In the genomic region with DNA sequence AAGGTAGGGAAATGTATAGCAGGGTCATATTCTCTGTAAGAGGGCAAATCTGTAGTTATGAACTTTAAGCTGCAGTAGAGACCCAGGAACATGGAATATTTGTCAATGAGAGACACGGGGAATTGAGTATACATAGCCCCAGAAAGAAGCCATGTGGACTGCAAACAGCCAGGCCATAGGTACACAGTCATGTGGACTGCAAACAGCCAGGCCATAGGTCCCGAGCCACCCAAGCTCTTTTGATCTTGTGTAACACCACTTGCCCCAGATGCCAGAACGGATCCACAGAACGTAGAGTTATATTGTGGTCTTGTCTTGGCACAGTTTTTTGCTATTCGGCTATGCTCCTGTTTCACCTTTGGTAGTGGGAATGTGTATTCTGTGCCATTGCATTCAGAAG, we compare ENCODE assay signal across 40 mouse cellular contexts. TPM values are rescaled to one million over a fixed set of nuclear protein-coding genes. Genes with fewer than 3 reads are reported as not detected.
"Had no signal": no experiment of that assay in that cellular context is flagged by ENCODE, and none has a peak within 500 bp of the region (broad histone marks: within the 10 kb centered on the region; RNA-seq: fewer than 3 reads in every experiment).

No protein-coding gene starts in this region.

- ATAC-seq: hindbrain, embryonic 16.5 days; hindbrain, postnatal 0 days; inflammation-experienced regulatory T-cells, adult 6 months; intestine, embryonic 15.5 days; intestine, embryonic 16.5 days; intestine, postnatal 0 days had no signal

- H3K27ac ChIP-seq: heart, embryonic 10.5 days; heart, embryonic 13.5 days; heart, embryonic 15.5 days; hindbrain, embryonic 10.5 days; hindbrain, embryonic 12.5 days; hindbrain, embryonic 13.5 days; hindbrain, embryonic 14.5 days; hindbrain, embryonic 15.5 days; hindbrain, postnatal 0 days; intestine, embryonic 15.5 days; kidney, embryonic 15.5 days; kidney, postnatal 0 days; layer of hippocampus, adult 2 months had no signal

- H3K4me3 ChIP-seq: heart, embryonic 10.5 days; heart, embryonic 12.5 days; heart, embryonic 13.5 days; heart, embryonic 15.5 days; hindbrain, embryonic 10.5 days; hindbrain, embryonic 12.5 days; hindbrain, embryonic 13.5 days; hindbrain, embryonic 15.5 days; intestine, embryonic 15.5 days; kidney, embryonic 15.5 days; layer of hippocampus, adult 2 months had no signal

- H3K36me3 ChIP-seq: heart, embryonic 10.5 days; heart, embryonic 12.5 days; heart, embryonic 13.5 days; heart, embryonic 15.5 days; hindbrain, embryonic 10.5 days; hindbrain, embryonic 12.5 days; hindbrain, embryonic 13.5 days; hindbrain, embryonic 15.5 days; intestine, embryonic 15.5 days; kidney, embryonic 15.5 days had no signal

- H3K4me2 ChIP-seq: heart, embryonic 12.5 days; heart, embryonic 13.5 days; heart, embryonic 15.5 days; hindbrain, embryonic 12.5 days; hindbrain, embryonic 13.5 days; hindbrain, embryonic 14.5 days; hindbrain, embryonic 15.5 days; intestine, embryonic 15.5 days; kidney, embryonic 15.5 days had no signal

- H3K9ac ChIP-seq: heart, embryonic 12.5 days; heart, embryonic 13.5 days; heart, embryonic 15.5 days; hindbrain, embryonic 12.5 days; hindbrain, embryonic 13.5 days; hindbrain, embryonic 14.5 days; hindbrain, embryonic 15.5 days; intestine, embryonic 15.5 days; kidney, embryonic 15.5 days had no signal

- H3K27me3 ChIP-seq: hindbrain, embryonic 12.5 days; intestine, embryonic 15.5 days; kidney, embryonic 15.5 days had no signal

- DNase-seq: heart, postnatal 10 days; heart, postnatal 14 days; heart, postnatal 36 days; heart, postnatal 4 days; kidney, adult 11 months; kidney, adult 18-20 months; kidney, adult 2 months; kidney, adult 8-10 months; kidney, adult 9 months; kidney, postnatal 10 days; kidney, postnatal 14 days; kidney, postnatal 25 days; kidney, postnatal 36 days; kidney, postnatal 4 days; layer of hippocampus, adult 9-11 months; layer of hippocampus, postnatal 36 days had no signal

- H3K9me3 ChIP-seq: heart, embryonic 10.5 days; heart, embryonic 12.5 days; heart, embryonic 13.5 days; heart, embryonic 15.5 days; hindbrain, embryonic 10.5 days; hindbrain, embryonic 12.5 days; hindbrain, embryonic 13.5 days; hindbrain, embryonic 15.5 days; intestine, embryonic 15.5 days; kidney, embryonic 15.5 days had no signal

- H3K4me1 ChIP-seq: heart, embryonic 10.5 days; heart, embryonic 12.5 days; heart, embryonic 13.5 days; heart, embryonic 15.5 days; hindbrain, embryonic 10.5 days; hindbrain, embryonic 15.5 days; intestine, embryonic 15.5 days; kidney, embryonic 15.5 days had no signal

RNA-seq across cellular contexts. Expression of gene Spaca7, which starts 11.0 kb away (rescaled TPM):
- polyA plus RNA-seq: heart, embryonic 10.5 days; heart, embryonic 12.5 days; heart, embryonic 13.5 days; heart, embryonic 14.5 days; heart, embryonic 15.5 days; heart, embryonic 16.5 days; heart, postnatal 0 days; hindbrain, embryonic 10.5 days; hindbrain, embryonic 11.5 days; hindbrain, embryonic 12.5 days; hindbrain, embryonic 13.5 days; hindbrain, embryonic 14.5 days; hindbrain, embryonic 15.5 days; hindbrain, embryonic 16.5 days; hindbrain, postnatal 0 days; inflammation-experienced regulatory T-cells, adult 6 months; intestine, embryonic 14.5 days; intestine, embryonic 15.5 days; intestine, embryonic 16.5 days; large intestine, adult 2 months had no signal
